In genomic region chr2:30942603-30943011, GRCm38 (mm10) we compare ENCODE assay signal across 8 mouse cellular contexts. TPM values are rescaled to one million over a fixed set of nuclear protein-coding genes. Genes with fewer than 3 reads are reported as not detected.
DNase-seq lines count a peak whose midpoint lies in the region; ATAC-seq and TF ChIP-seq lines count a peak whose summit lies in the region.

No protein-coding gene starts in this region.

- TF ChIP-seq POLR2A in limb, embryonic 14.5 days (IDR thresholded peaks at IDR 0.05; ENCODE audit: borderline replicate concordance, extremely low read depth, insufficient read depth, insufficient read length): no peak

- H3K9me3 ChIP-seq in limb, embryonic 14.5 days (ENCODE audit: control insufficient read depth, low read length): no peaks in the 10 kb centered on the region
- H3K9me3 ChIP-seq in midbrain, embryonic 14.5 days (ENCODE audit: control insufficient read depth, low read length): no peaks in the 10 kb centered on the region

- no peak overlapping the region for H3K27ac ChIP-seq in limb, embryonic 14.5 days (replicated peaks; ENCODE audit: low read depth, low read length)
- no peak overlapping the region for H3K27ac ChIP-seq in midbrain, embryonic 14.5 days (replicated peaks; ENCODE audit: low read depth, low read length)

- H3K36me3 ChIP-seq in limb, embryonic 14.5 days (ENCODE audit: control insufficient read depth, insufficient read depth, low read length): no peaks in the 10 kb centered on the region
- no peaks in the 10 kb centered on the region for H3K36me3 ChIP-seq in midbrain, embryonic 14.5 days (ENCODE audit: control insufficient read depth, insufficient read depth, low read length)
- H3K36me3 ChIP-seq in splenic B cell, adult 2 months (ENCODE audit: control insufficient read depth, insufficient read depth, low read length, poor library complexity, severe bottlenecking): no peaks in the 10 kb centered on the region

- 30% methylated on average over 16 of the region's 16 CpGs for WGBS in limb, embryonic 14.5 days
- WGBS in midbrain, embryonic 14.5 days: 31% methylated on average over 16 of the region's 16 CpGs

- H3K27me3 ChIP-seq in limb, embryonic 14.5 days (ENCODE audit: control insufficient read depth, insufficient read depth, low read length): no peaks in the 10 kb centered on the region
- H3K27me3 ChIP-seq in midbrain, embryonic 14.5 days (ENCODE audit: control insufficient read depth, insufficient read depth, low read length): no peaks in the 10 kb centered on the region
- H3K27me3 ChIP-seq in splenic B cell, adult 2 months (ENCODE audit: control insufficient read depth, insufficient read depth, low read length, poor library complexity, severe bottlenecking): no peaks in the 10 kb centered on the region

- peak; percentile 66 for DNase-seq in urinary bladder, postnatal 14 days (ENCODE audit: low spot score)
- no peak for DNase-seq in urinary bladder, adult 2 months (ENCODE audit: low spot score)
- peak; percentile 71 for DNase-seq in cerebellum, adult 9-10 months
- peak; percentile 91 for DNase-seq in forelimb bud, embryonic 11.5 days (ENCODE audit: low read depth, low spot score)
- peak; percentile 76 for DNase-seq in hindlimb bud, embryonic 11.5 days (ENCODE audit: extremely low spot score, low read depth, low spot score)
- DNase-seq in limb, embryonic 14.5 days (ENCODE audit: low spot score): peak; percentile 86
- peak; percentile 89 for DNase-seq in midbrain, embryonic 14.5 days
- DNase-seq in splenic B cell, adult 2 months (ENCODE audit: low read depth, low spot score): peak; percentile 86

- H3K9ac ChIP-seq in limb, embryonic 14.5 days (ENCODE audit: low read depth, low read length, severe bottlenecking): no peak overlapping the region
- no peak overlapping the region for H3K9ac ChIP-seq in midbrain, embryonic 14.5 days (replicated peaks; ENCODE audit: low read length)

- H3K4me3 ChIP-seq in limb, embryonic 14.5 days (replicated peaks; ENCODE audit: low read length): peak overlapping the region; percentile 10
- H3K4me3 ChIP-seq in midbrain, embryonic 14.5 days (replicated peaks; ENCODE audit: low read depth, low read length): no peak overlapping the region

- peak; percentile 68; the same call in 1 of the 2 replicates for ATAC-seq in limb, embryonic 14.5 days (ENCODE audit: low FRiP score, low read depth)
- no peak; the same call in 1 of the 2 replicates for ATAC-seq in midbrain, embryonic 14.5 days (ENCODE audit: low FRiP score, low TSS enrichment)

- H3K4me1 ChIP-seq in limb, embryonic 14.5 days (ENCODE audit: control insufficient read depth, insufficient read depth, low read length): no peaks in the 10 kb centered on the region
- H3K4me1 ChIP-seq in midbrain, embryonic 14.5 days (ENCODE audit: control insufficient read depth, insufficient read depth, low read length): no peaks in the 10 kb centered on the region

- peak overlapping the region; percentile 29; the same call in 1 of the 2 replicates for H3K4me2 ChIP-seq in limb, embryonic 14.5 days (replicated peaks; ENCODE audit: low read depth, low read length, severe bottlenecking)
- peak overlapping the region; percentile 28; the same call in 1 of the 2 replicates for H3K4me2 ChIP-seq in midbrain, embryonic 14.5 days (ENCODE audit: low read length)

RNA-seq across cellular contexts. Expression of gene Tor1b, which starts 10.2 kb away (rescaled TPM):
- 45.0 and 47.1 TPM in 2 replicates for polyA plus RNA-seq in urinary bladder, adult 2 months (2012; rRNA removed)
- 45.3 and 45.9 TPM in 2 replicates for polyA plus RNA-seq in limb, embryonic 14.5 days (2012; rRNA removed)
- 39.6 and 40.7 TPM in 2 replicates for polyA plus RNA-seq in limb, embryonic 14.5 days (2014; fragmentation: Nextera tagmentation; extraction: Ambion mirVana)
- polyA plus RNA-seq in midbrain, embryonic 14.5 days (2014; fragmentation: Nextera tagmentation; extraction: Ambion mirVana): 19.3 and 19.4 TPM in 2 replicates

RNA-seq across cellular contexts. Expression of gene Ptges, which starts 12.9 kb away (rescaled TPM):
- polyA plus RNA-seq in urinary bladder, adult 2 months (2012; rRNA removed): 64.8 and 69.3 TPM in 2 replicates
- polyA plus RNA-seq in limb, embryonic 14.5 days (2012; rRNA removed): 16.4 and 22.7 TPM in 2 replicates
- polyA plus RNA-seq in limb, embryonic 14.5 days (2014; fragmentation: Nextera tagmentation; extraction: Ambion mirVana): 17.8 and 20.5 TPM in 2 replicates
- 3.2 and 4.2 TPM in 2 replicates for polyA plus RNA-seq in midbrain, embryonic 14.5 days (2014; fragmentation: Nextera tagmentation; extraction: Ambion mirVana)

RNA-seq across cellular contexts. Expression of gene Tor1a, which starts 25.1 kb away (rescaled TPM):
- polyA plus RNA-seq in urinary bladder, adult 2 months (2012; rRNA removed): 36.9 and 46.8 TPM in 2 replicates
- 66.6 and 67.1 TPM in 2 replicates for polyA plus RNA-seq in limb, embryonic 14.5 days (2012; rRNA removed)
- 70.6 and 75.5 TPM in 2 replicates for polyA plus RNA-seq in limb, embryonic 14.5 days (2014; fragmentation: Nextera tagmentation; extraction: Ambion mirVana)
- 81.2 and 89.5 TPM in 2 replicates for polyA plus RNA-seq in midbrain, embryonic 14.5 days (2014; fragmentation: Nextera tagmentation; extraction: Ambion mirVana)

RNA-seq across cellular contexts. Expression of gene BC005624, which starts 39.4 kb away (rescaled TPM):
- polyA plus RNA-seq in urinary bladder, adult 2 months (2012; rRNA removed): 68.9 and 69.1 TPM in 2 replicates
- 46.7 and 65.1 TPM in 2 replicates for polyA plus RNA-seq in limb, embryonic 14.5 days (2012; rRNA removed)
- polyA plus RNA-seq in limb, embryonic 14.5 days (2014; fragmentation: Nextera tagmentation; extraction: Ambion mirVana): 46.5 and 52.8 TPM in 2 replicates
- 68.2 and 78.7 TPM in 2 replicates for polyA plus RNA-seq in midbrain, embryonic 14.5 days (2014; fragmentation: Nextera tagmentation; extraction: Ambion mirVana)

RNA-seq across cellular contexts. Expression of gene Usp20, which starts 39.5 kb away (rescaled TPM):
- 13.5 and 14.7 TPM in 2 replicates for polyA plus RNA-seq in urinary bladder, adult 2 months (2012; rRNA removed)
- 21.5 and 22.7 TPM in 2 replicates for polyA plus RNA-seq in limb, embryonic 14.5 days (2012; rRNA removed)
- polyA plus RNA-seq in limb, embryonic 14.5 days (2014; fragmentation: Nextera tagmentation; extraction: Ambion mirVana): 19.0 and 19.4 TPM in 2 replicates
- 28.5 and 35.8 TPM in 2 replicates for polyA plus RNA-seq in midbrain, embryonic 14.5 days (2014; fragmentation: Nextera tagmentation; extraction: Ambion mirVana)
